Mouse (Mus musculus) G1E (cell line): ENCODE data around the gene Nfkb2.

Experiments used
- CTCF ChIP-seq: IDR thresholded peaks from 2 replicates; pipeline ENCODE4 v1.5.1; 2012; ENCODE audit warnings: low read depth, low read length, inconsistent platforms, mixed read lengths
- GATA1 ChIP-seq: IDR thresholded peaks from 2 replicates; pipeline ENCODE4 v1.6.1; 2012; ENCODE audit warnings: borderline replicate concordance, low read length, inconsistent platforms, mixed read lengths
- GATA2 ChIP-seq: IDR thresholded peaks from 2 replicates; pipeline ENCODE4 v1.6.1; 2012; ENCODE audit warnings: low read depth, low read length, inconsistent platforms, borderline replicate concordance
- POLR2AphosphoS5 ChIP-seq: IDR thresholded peaks from 2 replicates; pipeline ENCODE4 v1.6.1; 2012; ENCODE audit warnings: low read depth, low read length, inconsistent platforms; ENCODE audit not compliant: insufficient replicate concordance
- TAL1 ChIP-seq: conservative IDR thresholded peaks from 2 replicates; pipeline ENCODE4 v1.6.1; 2012; ENCODE audit warnings: low read depth, low read length, inconsistent platforms, mixed read lengths

DNA sequence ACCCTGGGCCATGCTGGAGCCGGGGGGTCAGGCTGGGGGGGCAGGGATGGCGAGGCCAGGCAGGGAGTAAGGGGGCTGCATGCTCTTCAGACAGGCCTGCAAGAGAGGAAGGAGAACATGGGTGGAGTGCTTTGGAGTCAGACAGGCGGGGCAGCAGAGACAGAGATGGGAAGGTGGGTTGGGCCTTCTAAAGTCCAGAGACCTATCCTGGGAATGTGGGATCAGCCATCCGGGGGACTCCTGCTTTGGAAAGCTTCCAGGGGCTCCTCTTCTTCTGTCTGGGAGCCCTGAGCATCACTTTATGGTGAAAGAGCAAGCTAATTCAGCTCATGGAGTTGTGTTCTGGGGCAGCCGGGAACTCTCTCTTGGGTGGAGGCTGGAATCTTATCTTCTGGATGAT is 20.8 kb downstream of the Nfkb2 start:
- TF ChIP-seq CTCF (no peak), POLR2AphosphoS5 (no peak), GATA1 (no peak), TAL1 (no peak), GATA2 (no peak)
